Mouse (Mus musculus) cortical plate, adult 2 months (tissue): ENCODE measurements around the gene Igf2bp1.

Experiments
- CTCF ChIP-seq: fragments of 200-500 bp; IDR thresholded peaks from 2 replicates; pipeline ENCODE4 v1.5.1; 2011; ENCODE audit warnings: mild to moderate bottlenecking, control low read depth, low read length; ENCODE audit not compliant: insufficient read depth; ENCODE audit errors: extremely low read depth
- POLR2A ChIP-seq: fragments of 200-500 bp; IDR thresholded peaks from 2 replicates; pipeline ENCODE4 v1.6.1; 2011; ENCODE audit warnings: mild to moderate bottlenecking, low read length, control low read depth; ENCODE audit not compliant: insufficient read depth; ENCODE audit errors: extremely low read depth

- TF ChIP-seq CTCF (no peak), POLR2A (no peak)
These were observed 65.8 kb downstream of the Igf2bp1 start for GRCm38 (mm10) chr11:95939828-95940507.
